Mouse (Mus musculus) regulatory T cell (primary cell): ENCODE measurements at regions not wholly inside any gene's neighbourhood (a gene's known extent, or its start where the extent isn't known, plus 50 kb on each side); places are given as distances from the start of the nearest gene placed in this dataset.

Source experiments
- in situ Hi-C: fragments of 300-600 bp; cut with MboI, MseI; formaldehyde crosslinking; loops from one replicate; pipeline ENCODE4 v1.15.1; 2025; ENCODE audit warnings: high pct_unique_total_duplicates

- in situ Hi-C loops: no loop called here
Measured at GRCm38 (mm10) chr12:36748345-36748744, 360.0 kb upstream of the Meox2 start.

- in situ Hi-C loops: no loop called here
Measured at GRCm38 (mm10) chr12:36765315-36766058, 342.9 kb upstream of the Meox2 start.

GRCm38 (mm10) chr12:36766167-36766566 lies 342.2 kb upstream of the Meox2 start:
- in situ Hi-C loops: no loop called here

GRCm38 (mm10) chr12:36780761-36781160 lies 327.6 kb upstream of the Meox2 start:
- in situ Hi-C loops: no loop called here

- in situ Hi-C loops: no loop called here
Measured at GRCm38 (mm10) chr12:36790866-36791265, 317.5 kb upstream of the Meox2 start.

- in situ Hi-C loops: no loop called here
Measured at GRCm38 (mm10) chr12:36791430-36791829, 316.9 kb upstream of the Meox2 start.

GRCm38 (mm10) chr12:36792205-36792604 lies 316.1 kb upstream of the Meox2 start:
- in situ Hi-C loops: no loop called here

GRCm38 (mm10) chr12:36793799-36794198 lies 314.5 kb upstream of the Meox2 start:
- in situ Hi-C loops: no loop called here

GRCm38 (mm10) chr12:36796201-36796600 lies 312.1 kb upstream of the Meox2 start:
- in situ Hi-C loops: no loop called here

DNA sequence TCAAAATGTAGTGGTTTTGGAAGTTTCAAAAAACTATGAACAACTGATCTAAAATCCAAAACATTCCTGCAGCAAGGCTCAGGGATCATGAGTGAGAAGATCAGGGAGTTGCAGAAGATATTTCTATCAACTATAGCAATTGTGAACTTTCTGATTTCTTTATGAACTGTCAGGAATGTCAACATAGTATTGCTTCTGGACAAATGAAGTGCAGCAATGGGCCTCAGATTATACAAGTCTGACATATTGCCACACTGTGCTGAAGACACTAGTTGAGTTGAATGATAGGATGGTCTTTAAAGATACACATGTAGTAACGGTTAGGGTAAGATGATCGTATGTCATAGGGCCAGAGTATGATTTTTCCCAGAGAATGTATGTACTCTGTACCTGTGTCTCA lies 290.4 kb upstream of the Meox2 start:
- in situ Hi-C loops: no loop called here

- in situ Hi-C loops: no loop called here
Measured at GRCm38 (mm10) chr12:36818852-36819251, 289.5 kb upstream of the Meox2 start.

GRCm38 (mm10) chr12:36826766-36827165 lies 281.6 kb upstream of the Meox2 start:
- in situ Hi-C loops: no loop called here

GRCm38 (mm10) chr12:36831307-36831997 lies 276.9 kb upstream of the Meox2 start:
- in situ Hi-C loops: no loop called here

DNA sequence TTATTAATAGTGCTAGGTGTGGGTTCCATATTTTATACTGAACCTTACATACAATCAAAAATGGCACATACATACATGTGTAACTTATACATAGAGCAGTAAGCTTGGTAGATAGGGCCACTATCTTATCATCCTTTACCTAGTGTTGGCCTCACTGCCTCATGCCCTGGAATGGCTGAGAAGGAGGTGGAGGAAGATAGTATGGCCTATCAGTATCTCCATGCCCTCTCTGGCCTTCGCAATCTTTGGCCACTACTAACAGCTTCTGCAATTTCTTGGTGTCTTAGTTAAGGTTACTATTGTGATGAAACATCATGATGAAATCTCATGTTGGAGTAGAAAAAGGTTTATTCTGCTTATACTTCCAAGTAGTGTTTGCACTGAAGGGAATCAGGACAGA lies 265.4 kb upstream of the Meox2 start:
- in situ Hi-C loops: no loop called here

- in situ Hi-C loops: no loop called here
Measured at GRCm38 (mm10) chr12:36845130-36845529, 263.2 kb upstream of the Meox2 start.

- in situ Hi-C loops: no loop called here
Measured at GRCm38 (mm10) chr12:36849086-36849485, 259.3 kb upstream of the Meox2 start.

DNA sequence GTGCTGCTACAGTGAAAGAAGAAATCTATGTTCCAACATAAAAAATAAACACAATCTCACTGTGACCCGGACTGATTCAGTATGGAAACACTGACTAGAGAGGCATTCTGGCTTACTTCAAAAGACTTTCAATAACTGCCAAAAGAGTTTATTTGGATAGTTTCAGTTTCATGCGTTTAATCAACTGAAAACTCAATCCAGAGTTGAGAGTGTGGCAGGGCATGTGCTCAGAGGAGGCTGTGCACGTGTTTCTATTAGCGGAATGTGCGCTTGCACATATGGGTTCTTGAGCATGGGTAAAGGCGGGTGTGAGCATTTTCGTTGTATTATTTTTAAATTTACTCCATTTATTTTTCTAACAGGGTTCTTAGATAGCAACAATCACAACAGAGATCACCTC lies 245.2 kb upstream of the Meox2 start:
- in situ Hi-C loops: no loop called here

GRCm38 (mm10) chr12:36880724-36881123 lies 227.6 kb upstream of the Meox2 start:
- in situ Hi-C loops: no loop called here

DNA sequence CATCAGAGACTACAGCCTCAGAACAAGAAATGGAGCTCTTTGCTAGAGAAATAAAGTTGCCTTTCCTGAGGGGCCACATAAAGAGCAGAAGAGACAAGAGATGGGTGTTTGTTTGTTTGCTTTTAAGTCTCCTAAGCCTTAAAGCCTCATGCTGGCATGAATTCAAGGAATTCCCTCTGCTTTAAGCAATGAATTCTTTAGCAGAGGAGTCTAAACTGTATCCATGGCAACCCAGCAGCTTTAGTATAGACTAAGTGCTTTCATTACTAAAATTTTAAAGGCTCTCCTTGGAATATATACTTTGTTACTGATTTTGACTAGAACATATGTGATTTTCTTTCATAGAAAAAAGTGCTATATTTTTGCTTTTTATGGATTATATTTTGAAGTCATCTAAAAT lies 195.0 kb upstream of the Meox2 start:
- in situ Hi-C loops: no loop called here

GRCm38 (mm10) chr12:36917576-36918106 lies 190.7 kb upstream of the Meox2 start:
- in situ Hi-C loops: no loop called here

- in situ Hi-C loops: no loop called here
Measured at GRCm38 (mm10) chr12:36918294-36918876, 190.0 kb upstream of the Meox2 start.

- in situ Hi-C loops: no loop called here
Measured at GRCm38 (mm10) chr12:36923558-36923957, 184.8 kb upstream of the Meox2 start.

- in situ Hi-C loops: no loop called here
Measured at GRCm38 (mm10) chr12:36926225-36926624, 182.1 kb upstream of the Meox2 start.
